Mouse (Mus musculus) bone marrow, adult 2 months (tissue): ENCODE measurements around the gene Cavin2. TPM values are rescaled to one million over a fixed set of nuclear protein-coding genes. Genes with fewer than 3 reads are reported as not detected.

Experiments used
- H3K27ac ChIP-seq: fragments of 200-500 bp; 2 replicates; pipeline ENCODE4 v1.5.1; 2012; ENCODE audit warnings: low read depth, mild to moderate bottlenecking, control low read depth, inconsistent platforms, low read length; ENCODE audit not compliant: control insufficient read depth, poor library complexity, insufficient read depth
- H3K4me1 ChIP-seq: fragments of 200-500 bp; 2 replicates; pipeline ENCODE4 v1.6.1; 2011; ENCODE audit warnings: low read length; ENCODE audit not compliant: control insufficient read depth, insufficient read depth
- H3K4me3 ChIP-seq: fragments of 200-500 bp; replicated peaks from 2 replicates; pipeline ENCODE3; 2011; ENCODE audit warnings: mild to moderate bottlenecking, low read depth, low read length, control low read depth; ENCODE audit not compliant: control insufficient read depth
- CTCF ChIP-seq: fragments of 200-500 bp; IDR thresholded peaks from 2 replicates; pipeline ENCODE4 v1.5.1; 2011; ENCODE audit warnings: low read length, control low read depth; ENCODE audit not compliant: control insufficient read depth, insufficient read depth
- POLR2A ChIP-seq: fragments of 200-500 bp; IDR thresholded peaks from 2 replicates; pipeline ENCODE4 v1.6.1; 2011; ENCODE audit warnings: low read depth, mild to moderate bottlenecking, control low read depth, low read length, borderline replicate concordance; ENCODE audit not compliant: control insufficient read depth
- WGBS: fragments of 180-500 bp; shearing (Covaris S2); methylation state at CpG from one replicate; pipeline ENCODE4 v1.1.7; 2018; 5-methylcytosine and 5-hydroxymethylcytosine counted together
- polyA plus RNA-seq: library from polyadenylated mRNA; stranded (reverse); fragments of >200 nt; gene quantifications from 2 replicates; pipeline ENCODE4 v1.2.4, GENCODE M21; 2011; ENCODE audit warnings: low replicate concordance; ENCODE audit not compliant: missing spikeins, insufficient read depth, insufficient read length

The Cavin2 gene
- polyA plus RNA-seq, 1 experiment, result 24.3 TPM

DNA sequence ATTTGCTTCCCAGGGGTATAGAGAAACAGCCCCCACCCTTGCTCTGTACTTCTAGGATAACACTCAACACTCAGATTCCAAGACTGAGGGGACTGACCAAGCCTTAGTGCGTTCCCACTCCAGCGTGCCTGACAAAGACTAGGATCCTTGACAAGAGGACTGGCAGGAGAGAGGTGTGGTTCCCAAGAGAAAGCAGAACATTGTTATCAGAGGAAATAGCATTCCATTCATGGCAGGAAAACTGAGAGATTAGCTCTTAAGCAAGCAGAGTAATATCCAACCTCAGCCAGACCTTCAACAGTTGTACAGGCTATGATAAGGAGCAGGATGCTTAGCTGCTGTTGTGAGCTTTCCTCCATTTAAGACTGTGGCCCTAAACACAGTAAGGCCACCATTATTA is 23.0 kb upstream of the Cavin2 start:
- Histone ChIP-seq H3K4me1 (no peaks in the 10 kb centered on the region), H3K27ac (no peak overlapping the region), H3K4me3 (no peak overlapping the region)
- no peak for TF ChIP-seq POLR2A
- no peak for TF ChIP-seq CTCF
- WGBS, result 74% methylated on average over 2 of the region's 2 CpGs

DNA sequence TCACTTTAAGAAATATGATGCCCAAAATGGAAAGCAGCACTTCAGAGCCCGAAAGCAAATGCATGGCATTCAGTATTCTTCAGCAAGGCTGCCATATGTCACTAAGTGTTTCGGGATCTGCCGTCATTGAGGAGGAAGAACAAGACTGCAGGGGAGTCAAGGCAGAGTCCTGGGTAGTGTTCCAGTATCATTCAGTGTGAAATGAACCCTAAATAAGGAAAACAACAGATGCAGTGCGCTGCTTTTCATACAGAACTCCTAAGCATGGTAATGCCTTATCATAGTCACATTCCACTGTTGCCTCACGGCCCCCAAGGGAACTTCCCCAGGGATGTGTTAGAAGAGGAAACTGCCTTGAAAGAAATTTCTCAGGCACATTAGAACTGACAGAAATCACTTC is 21.8 kb upstream of the Cavin2 start:
- H3K27ac ChIP-seq, result no peak overlapping the region
- WGBS, result 68% methylated on average over 5 of the region's 5 CpGs
- H3K4me3 ChIP-seq, result no peak overlapping the region
- TF ChIP-seq POLR2A (no peak), CTCF (no peak)
- no peaks in the 10 kb centered on the region for H3K4me1 ChIP-seq

DNA sequence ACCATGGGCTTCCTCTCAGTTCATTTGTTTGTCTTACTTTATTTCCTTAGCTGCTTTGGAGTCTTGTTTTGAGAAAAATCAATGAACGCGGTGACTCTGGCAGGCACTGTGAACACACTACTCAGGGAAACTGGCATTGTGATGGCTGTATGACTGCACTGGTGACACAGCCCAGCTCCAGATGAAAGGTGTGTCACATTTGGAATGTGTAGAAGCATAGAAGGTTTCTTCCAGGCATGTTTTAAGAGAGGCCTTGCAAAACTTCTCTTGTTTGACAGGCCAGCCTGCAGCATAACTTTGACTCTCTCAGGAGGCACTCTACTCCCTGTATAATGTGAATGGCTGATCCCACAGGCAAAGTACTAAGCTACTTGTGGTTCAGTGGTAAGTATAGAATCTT is 20.7 kb upstream of the Cavin2 start:
- Histone ChIP-seq H3K4me3 (no peak overlapping the region), H3K4me1 (no peaks in the 10 kb centered on the region), H3K27ac (no peak overlapping the region)
- WGBS, result 78% methylated on average over 2 of the region's 2 CpGs
- no peak for TF ChIP-seq CTCF
- no peak for TF ChIP-seq POLR2A

DNA sequence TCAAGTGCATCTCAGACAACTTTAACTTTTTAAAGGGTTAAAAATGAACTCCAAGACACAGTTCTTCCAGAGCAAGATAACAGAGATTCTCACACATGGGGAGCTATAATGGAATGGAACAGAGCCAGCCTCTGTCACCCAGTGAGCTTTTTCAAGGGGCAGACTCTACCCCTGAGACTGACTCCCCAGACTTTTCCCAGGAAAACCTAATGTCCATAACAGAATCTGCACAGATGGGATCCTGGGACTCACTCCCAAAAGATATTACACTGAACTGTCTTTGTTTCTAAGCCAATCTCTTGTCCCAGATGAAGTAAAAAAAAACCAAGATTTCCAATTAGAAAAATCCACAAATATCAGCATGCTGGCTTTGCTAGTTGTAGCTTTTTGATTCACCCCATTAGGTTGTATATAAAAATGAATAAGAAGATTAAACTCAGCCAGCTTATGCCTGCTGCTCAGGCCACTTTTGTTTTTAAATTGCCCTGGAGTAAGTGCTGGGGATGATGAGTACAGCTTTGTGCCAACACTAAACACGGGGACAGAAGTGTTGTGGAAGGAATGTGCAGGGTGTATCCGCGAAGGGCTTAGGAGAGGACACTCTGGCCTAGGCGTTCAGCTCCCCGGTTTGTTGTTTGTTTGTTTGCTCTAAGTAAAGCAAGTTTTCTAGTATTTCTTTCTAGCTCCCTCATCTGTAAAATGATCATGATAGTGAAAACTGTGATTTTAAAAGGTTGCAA is 18.6 kb upstream of the Cavin2 start:
- Histone ChIP-seq H3K4me3 (no peak overlapping the region), H3K27ac (no peak overlapping the region), H3K4me1 (no peaks in the 10 kb centered on the region)
- no peak for TF ChIP-seq CTCF
- TF ChIP-seq POLR2A, result no peak
- 80% methylated on average over 5 of the region's 5 CpGs for WGBS

DNA sequence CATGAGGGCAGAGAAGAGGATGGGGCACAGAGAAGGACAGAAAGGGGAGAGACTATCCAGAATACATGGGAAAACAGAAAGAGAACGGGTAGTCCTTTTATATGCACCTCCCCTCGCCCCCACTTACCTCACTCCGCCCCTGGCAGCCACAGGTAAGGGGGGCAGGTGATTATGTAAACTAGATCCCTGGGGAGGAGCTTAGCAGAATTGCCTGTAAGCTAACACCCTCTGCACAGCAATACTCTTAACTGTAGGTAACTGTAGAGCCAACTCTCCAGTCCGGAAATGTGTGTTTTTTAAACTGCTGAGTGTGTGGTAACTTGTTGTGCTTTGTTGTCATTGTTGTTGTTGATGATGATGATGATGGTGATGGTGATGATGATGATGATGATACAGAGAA is 17.1 kb upstream of the Cavin2 start:
- Histone ChIP-seq H3K4me1 (no peaks in the 10 kb centered on the region), H3K27ac (no peak overlapping the region), H3K4me3 (no peak overlapping the region)
- no peak for TF ChIP-seq POLR2A
- TF ChIP-seq CTCF, result no peak
- WGBS, result 71% methylated on average over 4 of the region's 4 CpGs

DNA sequence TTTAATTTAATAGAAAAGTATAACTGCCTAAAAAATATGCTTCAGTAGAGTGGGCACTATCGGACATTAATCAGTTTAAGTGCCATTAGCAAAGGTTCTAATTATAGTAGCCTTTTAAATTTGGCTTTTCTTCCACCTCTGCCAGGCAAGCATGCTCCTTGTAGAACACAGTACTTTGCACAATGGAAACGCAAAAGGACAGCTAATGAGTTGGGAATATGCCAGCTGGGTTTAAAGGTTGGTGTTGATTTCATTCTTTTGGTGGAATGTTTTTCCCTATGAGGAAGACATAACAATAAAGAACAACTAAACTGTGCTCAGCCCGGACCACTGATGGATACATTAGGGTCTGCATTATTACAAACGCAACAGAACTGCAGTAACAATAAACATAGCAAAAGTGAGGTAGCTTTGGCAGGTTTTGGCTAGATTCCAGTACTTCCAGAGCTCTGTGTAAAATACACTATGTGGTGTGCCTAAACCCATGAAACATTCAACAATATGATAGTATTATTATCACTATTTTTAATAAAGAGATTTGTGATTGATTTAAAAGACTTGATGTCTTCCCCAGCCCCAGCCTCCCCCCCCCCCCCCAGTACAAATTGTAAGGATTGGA is 16.2 kb upstream of the Cavin2 start:
- no peak overlapping the region for H3K4me3 ChIP-seq
- 80% methylated on average over 4 of the region's 4 CpGs for WGBS
- no peak for TF ChIP-seq CTCF
- no peak for TF ChIP-seq POLR2A

DNA sequence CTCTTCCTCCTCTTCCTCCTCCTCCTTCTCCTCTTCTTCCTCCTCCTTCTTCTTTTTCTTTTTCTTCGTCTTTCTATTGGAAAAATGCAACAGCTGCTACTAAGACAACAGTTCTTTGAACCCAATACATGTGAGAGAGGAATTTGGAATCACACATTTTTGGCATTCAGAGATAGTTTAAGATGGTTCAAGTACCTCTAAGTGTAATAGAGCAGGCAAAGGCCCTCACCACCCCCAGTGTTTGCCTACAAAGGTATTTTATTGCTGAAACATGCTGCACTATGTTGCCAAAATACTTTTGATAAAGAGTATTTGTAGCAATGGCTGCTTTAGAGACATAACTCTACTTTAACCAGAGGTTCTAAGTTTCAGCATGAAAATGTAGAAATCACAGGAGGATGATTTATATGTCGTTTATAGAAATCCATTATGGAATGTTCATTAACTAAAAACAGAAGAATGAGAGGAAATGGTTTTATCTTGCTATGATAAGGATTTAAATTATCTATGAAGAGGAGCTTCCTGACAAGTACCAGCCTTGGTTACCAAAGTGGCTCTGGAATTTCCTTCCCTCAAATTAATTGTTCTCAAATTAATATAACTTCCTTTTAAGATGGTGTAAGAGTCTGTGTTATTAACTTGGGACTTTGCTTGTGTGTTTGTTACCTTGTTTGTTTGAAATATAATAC is 10.9 kb upstream of the Cavin2 start:
- Histone ChIP-seq H3K4me3 (no peak overlapping the region), H3K4me1 (no peaks in the 10 kb centered on the region), H3K27ac (no peak overlapping the region)
- WGBS, result 43% methylated on average over 2 of the region's 2 CpGs
- TF ChIP-seq POLR2A, result no peak

More for the DNA sequence above, 16.2 kb upstream of the Cavin2 start:
- Histone ChIP-seq H3K27ac (no peak overlapping the region), H3K4me1 (no peaks in the 10 kb centered on the region)

DNA sequence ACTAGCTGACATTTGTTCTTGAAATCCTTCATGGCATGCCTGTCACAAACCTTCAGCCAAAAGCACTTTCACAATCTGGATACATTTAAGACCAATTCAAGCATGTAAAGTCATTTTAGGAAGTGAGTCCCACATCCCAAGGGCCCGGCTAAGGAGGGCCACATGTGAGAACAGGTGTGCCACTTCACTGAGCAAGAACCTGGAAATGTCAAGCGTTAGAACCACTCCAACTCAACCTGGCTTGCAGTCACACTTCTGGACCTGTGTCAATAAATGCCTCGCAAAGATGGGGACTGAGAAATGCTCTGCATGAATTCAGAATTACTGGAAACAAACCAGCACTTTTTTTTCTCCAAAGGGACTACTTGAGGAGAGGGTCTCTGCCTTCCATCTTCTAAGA is 725 bp upstream of the Cavin2 start:
- Histone ChIP-seq H3K4me1 (no peaks in the 10 kb centered on the region), H3K4me3 (no peak overlapping the region), H3K27ac (no peak overlapping the region)
- TF ChIP-seq POLR2A (no peak), CTCF (no peak)
- 66% methylated on average over 3 of the region's 3 CpGs for WGBS
